ENCODE assay signal across 12 mouse cellular contexts in genomic region chr13:102153785-102154608, GRCm38 (mm10).
DNase-seq lines count a peak whose midpoint lies in the region; ATAC-seq and TF ChIP-seq lines count a peak whose summit lies in the region.
"Had no signal": no experiment of that assay in that cellular context is flagged by ENCODE, and none has a peak within 500 bp of the region (broad histone marks: within the 10 kb centered on the region; RNA-seq: fewer than 3 reads in every experiment).

No protein-coding gene starts in this region.

- no peaks in the 10 kb centered on the region for H3K36me3 ChIP-seq in hindbrain, embryonic 16.5 days (ENCODE audit: control insufficient read depth, insufficient read depth, low read length)
- H3K36me3 ChIP-seq: limb, embryonic 15.5 days had no signal

- no peak for TF ChIP-seq POLR2A in cerebellum, adult 2 months (IDR thresholded peaks at IDR 0.05; ENCODE audit: borderline replicate concordance, insufficient read depth, low read length)

- peak; percentile 17; the same call in 1 of the 2 replicates for ATAC-seq in hindbrain, embryonic 16.5 days

- H3K27me3 ChIP-seq in hindbrain, embryonic 16.5 days (replicated peaks; ENCODE audit: control insufficient read depth, insufficient read depth, low read length): no peaks in the 10 kb centered on the region
- H3K27me3 ChIP-seq in cerebellum, adult 2 months (ENCODE audit: control insufficient read depth, insufficient read depth, low read length): no peaks in the 10 kb centered on the region
- H3K27me3 ChIP-seq: limb, embryonic 15.5 days had no signal

- no peak overlapping the region for H3K27ac ChIP-seq in gastrocnemius, adult 2 months
- H3K27ac ChIP-seq in hindbrain, embryonic 16.5 days (ENCODE audit: low read depth, low read length): no peak overlapping the region
- H3K27ac ChIP-seq in cerebellum, adult 2 months (ENCODE audit: insufficient read depth, low read length): no peak overlapping the region
- H3K27ac ChIP-seq: limb, embryonic 15.5 days had no signal

- DNase-seq in gastrocnemius, adult 2 months: peak; percentile 14
- DNase-seq in gastrocnemius, postnatal 14 days: no peak
- DNase-seq in 3T3-L1 (ENCODE audit: low read depth, low spot score) (peak; percentile 31), MN1 (ENCODE audit: low spot score) (no peak)
- DNase-seq in kidney, postnatal 4 days: peak; percentile 66 to 75
- no peak for DNase-seq in frontal cortex, postnatal 14 days (ENCODE audit: low spot score in 2 of 2)
- DNase-seq in cerebellum, adult 2 months: no peak
- DNase-seq: adrenal gland, postnatal 14 days; cerebellum, adult 18-20 months; thymus, postnatal 14 days had no signal

- WGBS in hindbrain, embryonic 16.5 days: 38% methylated on average over 5 of the region's 5 CpGs
- 57% methylated on average over 5 of the region's 5 CpGs for WGBS in cerebellum, adult 2 months

- intact Hi-C loops in gastrocnemius, adult 2 months (cut with DNase I): no loop called here
- intact Hi-C loops in gastrocnemius, postnatal 14 days (cut with DNase I; ENCODE audit: low total_unique reads): no loop called here

- no peak for TF ChIP-seq CTCF in gastrocnemius, adult 2 months (IDR thresholded peaks at IDR 0.05)
- TF ChIP-seq CTCF in cerebellum, adult 2 months (IDR thresholded peaks at IDR 0.05; ENCODE audit: borderline replicate concordance, insufficient read depth, low read depth, low read length): no peak

- H3K4me1 ChIP-seq in hindbrain, embryonic 16.5 days (ENCODE audit: control insufficient read depth, insufficient read depth, low read depth, low read length): no peaks in the 10 kb centered on the region
- H3K4me1 ChIP-seq in cerebellum, adult 2 months (ENCODE audit: control insufficient read depth, insufficient read depth, low read length): no peaks in the 10 kb centered on the region
- H3K4me1 ChIP-seq: limb, embryonic 15.5 days had no signal

- H3K9ac ChIP-seq in hindbrain, embryonic 16.5 days (ENCODE audit: low read depth, low read length): no peak overlapping the region
- H3K9ac ChIP-seq: limb, embryonic 15.5 days had no signal

- H3K9me3 ChIP-seq in hindbrain, embryonic 16.5 days (ENCODE audit: control insufficient read depth, low read length): no peaks in the 10 kb centered on the region
- H3K9me3 ChIP-seq: limb, embryonic 15.5 days had no signal

- H3K4me2 ChIP-seq in hindbrain, embryonic 16.5 days (ENCODE audit: low read length): no peak overlapping the region
- H3K4me2 ChIP-seq: limb, embryonic 15.5 days had no signal

- H3K4me3 ChIP-seq in gastrocnemius, adult 2 months: no peak overlapping the region
- H3K4me3 ChIP-seq in hindbrain, embryonic 16.5 days (ENCODE audit: low read length): no peak overlapping the region
- H3K4me3 ChIP-seq in cerebellum, adult 2 months (replicated peaks; ENCODE audit: insufficient read depth, low read depth, low read length): no peak overlapping the region
- H3K4me3 ChIP-seq: limb, embryonic 15.5 days had no signal

Comparison
In these comparisons a context has a peak if more than half of its experiments do, and no peak if none do; other contexts are left out.
1. DNase-seq: peak in gastrocnemius, adult 2 months (single experiment), 3T3-L1 (single experiment) and kidney, postnatal 4 days (2 of 2); none in gastrocnemius, postnatal 14 days (single experiment), MN1 (single experiment), frontal cortex, postnatal 14 days (0 of 2) and cerebellum, adult 2 months (0 of 2).